Mouse (Mus musculus) telencephalon, adult 2 months (tissue): ENCODE measurements around the gene Ccdc141.
"Not testable (repeated sequence)": the region's sequence is repeated elsewhere in the genome, so short reads cannot be mapped to it uniquely, and the experiment has no call there.

Experiments used
- DNase-seq: peaks from one replicate; pipeline ENCODE4 v3.0.0-alpha.2; 2011; ENCODE audit warnings: low read depth, low spot score

Gene Ccdc141

DNA sequence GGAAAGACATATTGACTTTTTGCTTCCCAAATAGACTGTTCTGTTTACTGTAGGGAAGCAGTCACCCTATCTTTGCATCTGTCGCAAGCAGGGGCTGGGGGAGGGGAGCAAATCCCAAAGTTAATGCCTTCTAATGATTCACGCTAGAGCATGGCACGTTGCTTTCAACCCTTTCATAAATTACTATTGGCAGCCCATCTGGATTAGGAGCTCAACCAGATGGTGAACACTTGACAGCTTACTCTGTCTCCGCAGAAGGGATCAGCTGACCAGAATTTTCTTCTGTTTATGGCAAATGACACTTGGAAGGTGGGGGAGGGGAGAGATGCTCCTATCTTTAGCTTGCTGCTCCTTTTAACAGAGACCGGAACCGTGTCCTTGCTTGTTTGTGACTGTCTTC is 105.1 kb downstream of the Ccdc141 start:
- DNase-seq = no peak

DNA sequence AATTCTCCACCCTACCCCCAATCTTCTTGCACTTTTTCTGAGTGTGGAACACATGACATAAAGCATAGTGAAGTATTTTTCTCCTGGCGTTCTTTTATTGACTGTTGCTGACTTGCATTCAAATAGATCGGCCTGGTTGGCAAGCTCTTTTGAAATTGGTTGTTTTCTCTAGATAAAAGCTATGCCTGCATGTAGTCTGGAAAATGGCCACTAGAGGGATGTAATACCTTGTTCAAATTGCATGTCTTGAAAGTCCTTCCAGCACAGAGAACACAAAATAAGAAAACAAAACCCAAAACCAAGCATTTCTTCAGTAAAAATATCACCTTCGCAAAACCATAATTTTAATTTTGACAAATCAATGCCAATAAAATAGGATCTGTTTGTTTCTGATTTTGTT is 108.6 kb downstream of the Ccdc141 start:
- peak; percentile 60 for DNase-seq

DNA sequence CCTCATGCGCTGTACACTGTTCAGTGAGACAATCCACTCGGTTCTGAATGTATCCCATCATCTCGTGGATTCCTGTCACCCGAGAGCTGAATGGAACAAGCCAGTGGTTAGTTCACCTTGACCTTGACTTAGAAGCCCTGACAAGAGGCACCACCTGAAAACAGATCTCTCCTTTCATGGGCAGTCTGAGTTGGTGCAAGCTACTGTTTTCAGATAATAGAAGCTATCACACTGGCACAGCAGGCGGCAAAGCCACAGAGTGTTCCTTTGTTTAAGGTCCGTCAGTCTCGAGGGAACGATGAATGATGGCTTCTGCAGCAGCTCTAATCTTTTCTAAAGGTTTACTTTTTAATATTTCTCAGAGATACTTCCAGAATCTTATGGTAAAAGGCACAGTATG is 110.8 kb downstream of the Ccdc141 start:
- DNase-seq = no peak

DNA sequence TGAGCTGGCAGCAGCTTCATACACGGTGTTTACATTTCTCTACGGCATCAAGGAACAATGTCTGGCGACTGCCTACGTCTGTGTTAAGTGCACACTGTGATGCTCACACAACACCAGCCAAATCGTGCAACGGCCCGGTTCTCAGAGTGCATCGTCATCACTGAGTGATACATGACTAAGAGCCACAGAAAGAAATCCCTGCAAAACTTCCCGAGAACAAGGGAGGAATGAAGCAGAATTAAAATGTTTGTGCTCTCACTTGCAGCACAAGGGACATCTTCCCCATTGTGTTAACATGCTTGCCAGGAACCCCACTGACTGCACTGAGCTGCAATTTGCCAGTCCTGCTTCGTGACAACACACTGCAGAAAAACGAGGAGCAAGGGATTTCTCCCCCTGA is 114.1 kb downstream of the Ccdc141 start:
- no peak for DNase-seq

DNA sequence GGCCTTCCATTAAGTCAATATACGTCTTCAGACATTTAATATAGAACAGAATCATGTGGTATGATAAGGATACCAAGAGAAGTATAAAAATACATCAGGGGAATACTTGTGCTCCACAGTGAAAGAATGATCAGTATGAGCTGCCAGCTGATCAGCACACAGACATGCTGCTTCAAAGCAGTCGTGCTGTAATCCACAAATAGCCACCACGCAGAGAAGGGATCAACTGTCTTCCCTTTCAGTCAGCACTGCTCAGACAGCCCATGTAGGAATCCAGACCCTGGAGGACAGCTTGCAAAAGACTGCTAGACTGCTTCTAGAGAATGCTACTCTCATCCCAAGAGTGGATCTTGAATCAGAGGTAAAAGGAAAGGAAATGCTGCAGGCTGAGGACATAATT is 127.5 kb downstream of the Ccdc141 start:
- DNase-seq = no peak

DNA sequence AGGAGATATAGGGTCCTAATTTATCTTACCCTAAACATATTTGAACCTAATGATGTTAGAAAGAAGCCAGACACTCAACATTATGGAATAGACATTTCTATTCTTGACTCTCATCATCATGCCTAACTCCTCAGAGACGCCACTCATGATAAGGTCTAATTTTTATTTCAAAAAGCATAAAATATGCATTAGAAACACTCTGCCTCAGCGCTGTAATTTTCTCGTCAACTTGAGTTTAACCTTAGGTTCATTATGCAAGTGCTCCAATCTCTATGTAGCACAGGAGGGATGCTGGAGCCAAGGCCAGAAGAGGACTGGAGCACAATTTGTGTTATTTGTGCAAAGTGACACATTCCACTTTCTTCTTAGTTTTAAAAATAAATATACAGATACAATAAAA is 130.8 kb downstream of the Ccdc141 start:
- DNase-seq = no peak

DNA sequence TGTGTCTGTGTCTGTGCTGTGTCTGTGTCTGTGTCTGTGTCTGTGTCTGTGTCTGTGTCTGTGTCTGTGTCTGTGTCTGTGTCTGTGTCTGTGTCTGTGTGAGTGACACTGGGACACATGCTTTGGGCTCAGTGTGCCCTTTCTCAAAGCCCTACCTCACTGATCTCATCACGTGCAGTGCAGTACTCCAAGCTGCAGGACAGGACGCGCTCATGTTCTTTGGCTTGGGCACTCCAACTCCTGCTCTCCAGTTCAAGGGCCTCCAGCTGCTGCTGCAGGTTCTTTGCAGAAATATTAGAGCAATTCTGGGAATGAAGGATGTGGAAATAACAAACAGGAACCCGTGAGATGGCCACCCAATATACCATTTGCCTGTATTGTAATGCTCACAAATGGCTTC is 131.2 kb downstream of the Ccdc141 start:
- no peak for DNase-seq

DNA sequence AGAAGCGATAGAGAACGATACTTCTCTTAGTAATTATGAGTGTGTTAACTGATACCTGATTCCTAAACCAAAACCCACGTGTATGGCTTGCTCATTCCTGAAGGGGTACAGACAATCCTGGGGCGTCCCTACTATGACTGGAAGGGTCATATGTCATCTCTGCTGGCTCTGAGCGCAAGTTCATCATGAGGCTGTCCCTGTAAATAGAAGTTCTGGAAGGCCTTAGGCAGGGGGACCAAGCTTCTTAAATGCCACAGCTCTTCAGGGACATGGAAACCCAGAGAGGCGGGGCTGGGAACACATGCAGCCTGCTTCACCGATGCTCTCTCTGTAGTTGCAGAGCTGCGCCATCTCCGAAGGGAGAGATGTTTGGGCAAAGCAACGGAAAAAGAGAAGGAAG is 133.2 kb downstream of the Ccdc141 start:
- DNase-seq = no peak

DNA sequence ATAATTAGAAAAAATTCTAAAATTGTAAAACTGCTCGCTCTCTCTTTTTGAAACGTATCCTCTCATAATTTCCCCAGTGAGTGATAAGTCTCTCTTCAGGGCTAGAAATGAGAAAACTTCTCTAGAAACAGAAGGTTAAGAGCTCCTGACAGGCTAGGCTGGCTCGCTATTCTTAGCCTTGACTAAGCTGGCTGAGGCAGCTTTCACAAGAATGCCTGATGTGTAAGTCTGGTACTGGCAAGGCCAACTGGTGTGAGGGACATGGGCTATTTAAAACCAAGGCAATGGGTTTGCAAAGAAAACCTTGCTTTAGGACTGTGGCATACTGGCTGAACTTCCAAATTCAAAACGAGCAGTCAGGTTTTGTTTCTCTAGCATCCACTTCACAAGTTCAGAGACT is 136.3 kb downstream of the Ccdc141 start:
- DNase-seq = no peak

DNA sequence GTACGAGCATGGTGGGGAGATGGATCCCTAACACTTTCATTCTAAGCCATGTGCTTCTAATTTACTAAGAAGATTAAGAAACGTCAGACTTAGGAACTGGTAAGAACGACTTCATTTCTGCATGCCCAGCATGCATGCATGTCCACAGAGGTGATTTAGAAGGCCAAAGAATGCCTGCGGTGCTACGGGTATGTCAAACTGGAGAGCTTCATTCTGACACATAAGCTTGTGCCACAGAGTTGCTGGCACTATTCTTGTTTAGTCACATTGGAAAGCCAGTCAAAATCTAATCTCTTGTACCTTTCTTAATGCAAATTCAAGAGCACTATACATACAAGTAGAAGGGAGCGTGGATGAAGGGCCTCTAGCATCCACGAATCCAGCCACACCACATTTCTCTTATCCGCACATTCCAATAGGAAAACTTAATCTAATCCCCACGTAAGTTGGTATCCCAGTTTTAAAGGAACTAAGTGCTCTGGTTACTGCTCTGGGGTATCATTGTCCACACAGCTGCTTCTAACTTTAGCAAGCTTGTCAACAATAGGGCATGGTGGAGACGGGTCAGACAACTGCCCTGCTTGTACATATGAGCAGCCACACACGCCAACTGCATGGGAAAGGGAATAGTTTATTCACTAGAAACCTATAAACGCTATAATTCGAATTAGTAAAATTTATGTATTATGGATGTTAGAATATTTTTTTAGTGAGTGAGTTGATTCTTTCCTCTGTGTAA is 136.9 kb downstream of the Ccdc141 start:
- no peak for DNase-seq

DNA sequence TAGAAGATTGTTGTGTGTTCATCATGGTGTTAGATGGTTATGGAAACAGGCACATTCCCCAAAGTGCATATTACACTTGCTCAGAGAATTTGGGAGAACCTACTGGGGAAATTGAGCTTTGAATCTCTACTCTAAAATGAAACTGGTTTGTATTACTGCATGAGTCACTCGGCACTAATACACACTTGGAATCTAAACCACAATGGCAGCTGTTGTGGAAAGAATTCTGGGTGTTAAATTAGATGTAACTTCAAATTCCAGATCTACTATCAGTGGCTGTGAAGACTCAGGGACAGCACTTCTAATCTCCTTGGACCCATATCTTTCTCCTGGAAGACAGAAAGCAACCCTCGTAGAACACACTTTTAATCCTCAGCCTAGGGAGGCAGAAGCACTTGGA is 149.8 kb downstream of the Ccdc141 start:
- DNase-seq = no peak

DNA sequence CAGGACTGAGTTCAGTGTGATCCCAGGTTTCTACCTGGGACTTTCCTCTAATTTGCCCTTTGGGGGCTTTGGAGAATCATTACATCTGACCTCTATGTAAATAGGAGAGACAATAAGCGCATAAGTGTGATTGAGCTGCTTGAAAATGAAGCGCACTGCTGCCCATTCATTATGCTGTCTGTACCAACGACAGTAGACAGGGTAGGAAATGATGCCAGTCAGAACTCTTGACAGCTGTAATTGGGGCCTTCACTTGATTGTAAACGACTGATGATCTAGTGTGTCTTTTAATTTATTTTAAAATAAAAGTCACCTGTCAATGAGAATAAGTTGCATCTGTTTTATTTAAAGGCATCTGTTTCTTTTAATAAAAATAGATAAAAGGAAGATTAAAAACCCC is 152.7 kb downstream of the Ccdc141 start:
- DNase-seq = no peak

DNA sequence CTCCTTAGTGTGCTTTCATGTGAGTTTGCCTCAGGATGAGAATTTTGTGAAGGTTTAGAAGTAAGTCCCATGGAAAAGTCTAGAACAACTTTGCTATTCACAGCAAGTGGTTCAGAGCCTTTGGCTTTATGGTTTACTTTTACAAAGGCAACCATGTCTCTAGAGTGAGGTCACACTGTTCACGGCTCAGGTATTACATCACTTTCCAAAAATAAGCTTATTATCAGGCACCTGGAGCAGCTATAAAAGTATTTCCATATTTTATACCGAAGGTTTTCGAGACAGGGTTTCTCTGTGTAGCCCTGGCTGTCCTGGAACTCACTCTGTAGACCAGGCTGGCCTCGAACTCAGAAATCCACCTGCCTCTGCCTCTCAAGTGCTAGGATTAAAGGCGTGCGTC is 157.0 kb downstream of the Ccdc141 start:
- not testable (repeated sequence) for DNase-seq

DNA sequence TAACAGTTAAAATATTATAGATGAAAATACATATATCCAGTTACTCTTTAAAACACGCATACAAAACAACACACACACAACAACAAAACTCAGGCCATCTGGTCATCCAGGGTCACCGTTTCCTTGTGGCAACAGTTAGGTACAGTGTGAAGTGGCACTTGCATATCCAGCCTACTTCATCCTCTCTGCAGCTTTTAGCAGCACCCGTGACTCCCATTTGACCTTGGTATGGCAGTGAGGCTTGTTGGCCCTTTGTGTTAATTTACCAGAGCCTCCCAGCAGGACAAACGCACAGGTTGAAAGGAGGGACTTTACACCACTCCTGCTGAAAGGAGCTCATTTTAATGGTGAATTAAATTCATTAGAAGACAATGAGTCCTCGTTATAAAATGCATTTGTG is 158.5 kb downstream of the Ccdc141 start:
- DNase-seq = no peak

DNA sequence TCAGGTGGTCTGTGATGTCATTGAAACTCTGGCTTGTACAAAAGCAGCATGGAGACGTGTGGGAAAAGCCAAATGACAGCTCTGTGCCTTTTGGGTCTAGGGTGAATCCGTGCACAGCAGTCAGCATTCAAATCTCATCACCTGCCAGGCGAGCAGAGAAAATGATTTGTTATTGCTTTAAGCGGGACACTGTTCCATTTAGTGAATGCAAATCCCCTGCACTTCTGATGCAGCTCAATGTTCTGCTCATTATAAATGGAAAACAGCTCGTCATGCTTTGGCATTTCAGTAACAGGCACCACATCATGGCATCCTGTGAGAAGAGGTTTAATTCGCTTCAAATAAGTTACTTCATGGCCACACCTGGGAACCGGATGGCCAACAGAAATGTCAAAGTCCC is 163.4 kb downstream of the Ccdc141 start:
- no peak for DNase-seq

DNA sequence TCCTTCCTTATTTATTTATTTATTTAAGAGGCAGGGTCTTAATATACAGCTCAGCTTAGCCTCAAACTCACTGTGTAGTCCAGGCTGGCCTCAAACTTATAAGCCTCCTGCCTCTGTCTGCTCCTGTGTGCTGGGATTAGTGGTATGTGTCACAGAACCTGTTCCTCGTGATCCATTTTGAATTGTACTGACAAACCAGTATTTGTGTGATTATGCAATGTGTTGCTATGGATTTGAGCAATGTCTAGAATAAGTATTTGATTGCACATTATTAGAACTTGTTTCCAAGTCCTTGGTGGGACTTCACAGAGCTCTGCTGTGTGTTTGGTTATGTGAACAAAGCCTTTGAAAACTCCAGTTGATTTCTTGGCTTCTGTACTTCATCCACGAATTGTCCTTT is 167.3 kb downstream of the Ccdc141 start:
- no peak for DNase-seq

DNA sequence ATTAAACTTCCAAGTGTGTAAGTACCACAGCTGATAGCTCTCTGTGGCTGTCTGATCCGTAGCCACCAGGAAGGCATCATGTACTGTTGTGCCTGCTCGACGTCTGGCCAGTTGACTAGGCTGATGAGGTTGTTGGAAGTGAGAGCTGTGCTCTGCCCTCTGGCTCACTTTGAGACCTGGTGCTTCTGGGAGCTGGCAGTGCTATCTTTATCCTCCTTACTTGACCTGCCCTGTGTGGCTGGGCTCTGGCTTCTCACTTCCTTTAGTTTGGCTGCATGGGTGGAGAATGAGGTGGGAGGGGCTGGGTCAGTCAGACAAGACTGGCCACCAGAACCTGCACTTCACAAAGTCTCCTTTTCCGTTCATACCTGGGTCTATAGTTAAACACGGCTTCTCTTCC is 172.1 kb downstream of the Ccdc141 start:
- DNase-seq = no peak

DNA sequence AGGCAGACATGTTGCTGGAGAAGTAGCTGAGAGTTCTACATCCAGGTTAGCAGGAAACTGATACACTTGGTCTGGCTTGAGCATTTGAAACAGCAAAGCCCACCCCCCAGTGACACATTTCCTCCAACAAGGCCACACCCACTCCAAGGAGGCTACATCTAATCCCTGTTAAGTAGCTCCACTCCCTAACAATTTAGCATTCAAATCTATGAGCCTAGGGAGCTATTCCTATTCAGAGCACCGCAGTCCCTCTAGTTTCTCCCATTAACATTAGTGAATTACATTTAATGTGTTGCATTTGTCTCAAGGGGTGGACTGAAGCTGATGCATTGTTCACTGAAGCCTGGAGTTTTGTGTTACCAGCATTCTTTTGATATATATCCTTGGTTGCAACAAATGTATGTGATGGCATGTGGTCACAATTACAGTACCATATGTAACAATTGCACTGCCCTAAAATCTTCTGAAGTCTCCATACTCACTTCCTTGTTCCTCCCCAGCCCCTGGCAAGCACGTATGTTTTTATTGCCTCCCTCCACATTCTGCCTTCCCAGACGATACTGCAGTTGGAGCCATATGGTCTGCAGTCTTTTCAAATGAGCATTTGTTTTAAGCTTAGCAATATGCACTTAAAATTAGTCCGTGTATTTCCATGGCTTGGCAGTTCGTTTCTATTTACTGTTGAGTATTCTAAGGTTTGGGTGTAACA is 177.8 kb downstream of the Ccdc141 start:
- peak; percentile 62 for DNase-seq

DNA sequence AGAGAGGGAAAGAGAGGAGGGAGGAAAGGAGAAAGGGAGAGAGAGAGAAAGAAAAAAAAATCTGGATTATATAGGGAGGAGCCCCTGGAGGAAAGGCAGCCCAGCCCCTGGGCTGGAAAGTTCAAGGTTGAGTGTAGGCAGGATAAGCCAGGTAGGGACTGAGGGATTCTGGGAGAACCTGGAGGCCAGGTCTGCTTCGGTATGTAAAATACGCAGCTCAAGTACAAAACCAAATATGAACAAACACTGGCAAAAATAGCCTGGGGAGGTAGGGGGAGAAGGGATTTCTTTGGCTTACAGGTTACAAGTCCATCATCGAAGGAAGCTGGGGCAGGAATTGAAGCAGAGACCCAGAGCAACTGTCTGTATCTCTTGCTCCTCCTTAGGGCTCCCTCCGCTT is 183.1 kb downstream of the Ccdc141 start:
- DNase-seq = no peak

DNA sequence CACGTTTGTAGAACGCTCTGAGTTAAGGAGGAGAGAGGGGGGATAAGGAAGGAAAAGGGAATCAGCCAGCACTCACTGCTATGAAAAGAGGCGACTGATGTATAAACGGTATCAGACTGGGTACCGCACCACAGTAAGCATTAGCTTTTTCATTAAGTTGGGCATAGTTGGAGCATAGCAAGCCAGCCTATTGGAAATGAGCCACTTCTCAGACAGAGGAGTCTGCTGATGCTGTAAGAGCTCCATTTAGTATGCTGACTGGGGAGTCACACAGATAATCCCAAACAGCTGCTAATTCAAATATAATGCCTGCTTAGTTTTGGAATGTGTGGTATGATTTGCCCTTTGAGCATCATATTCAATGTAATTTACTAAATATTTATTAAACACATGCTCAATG is 186.1 kb downstream of the Ccdc141 start:
- DNase-seq = no peak

DNA sequence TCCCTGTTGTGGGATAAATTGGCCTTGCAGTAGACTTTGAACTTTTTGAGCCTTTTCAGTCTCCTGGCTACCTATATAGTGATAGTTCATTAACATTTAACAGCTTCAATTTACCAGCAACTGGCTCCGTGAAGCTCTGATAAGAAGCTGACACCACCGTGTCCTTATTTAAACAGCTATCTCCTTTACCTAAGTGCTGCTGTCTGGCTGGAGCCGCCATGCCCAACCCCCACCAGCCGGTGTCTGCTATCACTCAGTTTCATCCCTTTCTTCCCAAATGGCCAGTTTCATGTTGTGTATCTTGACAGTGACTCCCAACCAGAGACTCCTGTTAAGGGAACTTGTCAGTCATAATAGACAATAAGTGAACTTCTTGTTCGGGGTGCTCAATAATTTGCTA is 186.8 kb downstream of the Ccdc141 start:
- DNase-seq = no peak

DNA sequence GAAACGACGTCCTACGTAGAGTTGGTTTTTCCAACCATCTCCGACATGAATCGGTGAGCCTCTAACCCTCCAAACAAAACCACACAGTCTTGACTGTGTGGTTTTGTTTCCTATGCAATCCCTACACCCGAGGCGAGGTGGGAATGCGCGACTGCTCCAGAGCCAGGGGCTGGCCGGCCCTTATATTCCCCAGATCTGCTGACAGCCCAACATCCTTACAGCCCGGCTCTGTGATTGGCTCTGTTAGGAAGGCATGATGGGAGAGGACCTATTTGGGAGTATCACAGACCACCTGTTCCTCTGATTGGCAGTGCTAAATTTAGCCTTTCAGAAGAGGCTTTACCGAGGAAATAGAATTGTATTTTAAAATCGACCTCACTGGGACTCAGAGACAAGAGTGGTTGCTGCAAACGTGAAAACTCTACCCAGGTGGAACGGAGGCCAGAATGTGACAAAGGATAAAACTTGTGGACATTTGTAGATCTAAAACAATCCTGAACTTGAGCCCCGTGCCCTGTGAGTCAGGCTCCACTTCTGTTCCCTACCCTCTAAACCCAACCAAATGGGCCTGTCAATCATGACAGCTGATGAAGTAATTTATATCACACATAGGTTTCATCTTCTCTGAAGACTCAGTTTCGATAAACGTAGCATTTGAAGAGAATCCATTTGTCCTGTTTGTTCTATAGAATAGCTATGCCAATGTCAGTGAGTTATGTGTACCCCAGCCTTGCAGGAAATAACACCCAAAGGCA is 187.9 kb downstream of the Ccdc141 start, which contains the start of gene Ttn:
Gene Ttn (minus strand): TSS at position 157 of the 755 bp plus-strand sequence.
- DNase-seq = no peak

DNA sequence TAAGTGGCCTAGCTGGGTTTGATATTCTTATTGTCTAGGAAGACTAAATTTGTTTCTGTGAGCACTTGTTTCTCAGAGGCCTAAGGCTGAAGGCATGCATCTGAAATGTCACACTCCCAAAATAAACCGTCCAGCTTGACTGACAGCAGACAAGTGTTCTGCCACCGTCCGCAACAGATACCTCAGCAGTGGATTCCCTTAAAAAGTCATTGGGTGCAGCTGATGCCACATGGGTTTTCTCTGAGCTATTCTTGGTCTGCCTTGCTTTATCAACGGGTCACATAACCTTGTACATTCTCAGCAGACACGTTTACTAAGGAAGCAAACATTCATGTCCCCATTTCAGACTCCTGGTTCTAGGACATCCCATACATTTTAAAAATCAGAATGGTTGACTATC is 188.7 kb downstream of the Ccdc141 start:
- no peak for DNase-seq
